Mouse (Mus musculus) adrenal gland, adult (tissue): Measurements from ENCODE around the gene Dis3.
A peak's percentile ranks its signal among the peaks of the same experiment; 100 is the strongest.

Experiments used
- DNase-seq, 2 experiments: peaks; one replicate each; pipeline ENCODE4 v3.0.0; 2022 to 2023; ENCODE audit warnings: low spot score in 1 of 2; ENCODE audit not compliant: inconsistent age in 2 of 2

Dis3 gene

DNA sequence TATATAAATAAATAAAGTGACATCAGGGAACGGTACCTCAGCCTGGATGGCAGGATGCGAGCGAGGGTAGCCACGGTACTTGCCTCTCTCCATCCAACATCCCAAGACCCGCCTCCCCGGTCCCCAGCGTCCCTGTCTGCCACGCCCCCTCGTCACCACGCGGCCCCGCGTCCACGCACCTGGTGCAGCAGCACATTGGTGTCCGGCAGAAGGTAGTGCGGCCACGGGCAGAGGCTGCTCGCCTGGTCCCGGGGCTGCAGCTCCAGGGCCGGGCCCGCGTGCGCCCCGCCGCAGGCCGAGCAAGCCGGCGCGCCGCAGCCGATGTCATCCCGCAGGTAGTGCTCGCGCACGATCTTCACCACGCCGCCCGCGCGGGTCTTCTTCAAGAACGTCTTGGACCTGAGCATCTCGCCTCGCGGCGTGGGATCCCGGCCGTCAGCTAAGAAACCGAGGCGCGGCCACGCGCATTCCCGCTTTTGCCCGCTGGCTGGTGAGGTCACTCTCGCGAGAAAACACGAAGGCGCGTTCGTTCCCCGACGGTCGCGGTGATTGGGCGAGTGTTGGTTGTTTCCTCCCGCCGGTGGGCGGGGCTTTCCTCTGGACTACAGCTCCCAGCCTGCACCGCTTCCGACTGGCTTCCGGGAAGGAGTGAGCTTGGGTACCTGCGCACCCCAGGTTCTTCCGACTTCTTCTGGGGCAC lies at the start of gene Dis3, which contains the start of gene Pibf1:
Gene Dis3 (minus strand): TSS at position 504 of the 700 bp plus-strand sequence.
Gene Pibf1 (plus strand): TSS at position 158 of the 700 bp plus-strand sequence.
- DNase-seq = peak; percentile 99

DNA sequence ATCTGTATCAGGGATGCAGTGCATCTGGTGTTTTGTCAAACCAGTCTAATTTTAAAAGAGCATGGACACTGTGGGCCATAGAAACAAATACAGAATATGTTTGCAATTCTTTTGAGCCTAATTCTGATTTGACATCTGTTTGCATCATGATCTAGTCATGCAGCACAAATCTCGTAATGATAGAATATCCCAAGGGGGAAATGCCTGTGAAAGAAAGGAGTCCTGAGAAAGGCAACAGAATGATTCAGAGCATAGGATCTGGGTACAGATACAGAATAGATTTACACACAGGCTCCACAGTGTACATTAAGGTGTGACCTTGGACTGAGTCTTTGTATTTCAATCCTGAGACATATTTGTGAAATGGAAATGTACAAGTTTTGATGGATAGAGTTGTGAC lies 47.3 kb upstream of the Dis3 start:
- no peak for DNase-seq

GRCm38 (mm10) chr14:99141786-99142633 lies 42.4 kb upstream of the Dis3 start:
- peak; percentile 72 to 91 for DNase-seq

DNA sequence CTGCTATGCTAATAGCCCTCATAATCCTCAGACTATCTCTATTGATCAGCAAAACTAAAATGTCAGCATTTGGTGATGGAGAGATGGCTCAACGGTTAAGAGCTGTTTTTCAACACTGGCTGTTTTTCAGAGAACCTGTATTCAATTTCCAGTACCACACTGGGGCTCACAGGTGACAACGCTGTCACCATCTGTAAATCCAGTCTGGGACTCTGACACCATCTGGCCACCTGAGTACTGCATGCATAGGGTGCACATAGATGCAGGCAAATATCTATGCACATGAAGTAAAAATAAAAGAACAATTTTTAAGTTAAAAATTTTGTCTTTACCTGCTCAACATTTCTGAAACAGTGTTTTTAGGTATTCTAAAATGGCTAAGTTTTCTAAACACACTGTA lies 40.5 kb upstream of the Dis3 start:
- no peak for DNase-seq

GRCm38 (mm10) chr14:99136297-99136696 lies 36.7 kb upstream of the Dis3 start:
- DNase-seq = no peak

GRCm38 (mm10) chr14:99135761-99136160 lies 36.2 kb upstream of the Dis3 start:
- DNase-seq = no peak

DNA sequence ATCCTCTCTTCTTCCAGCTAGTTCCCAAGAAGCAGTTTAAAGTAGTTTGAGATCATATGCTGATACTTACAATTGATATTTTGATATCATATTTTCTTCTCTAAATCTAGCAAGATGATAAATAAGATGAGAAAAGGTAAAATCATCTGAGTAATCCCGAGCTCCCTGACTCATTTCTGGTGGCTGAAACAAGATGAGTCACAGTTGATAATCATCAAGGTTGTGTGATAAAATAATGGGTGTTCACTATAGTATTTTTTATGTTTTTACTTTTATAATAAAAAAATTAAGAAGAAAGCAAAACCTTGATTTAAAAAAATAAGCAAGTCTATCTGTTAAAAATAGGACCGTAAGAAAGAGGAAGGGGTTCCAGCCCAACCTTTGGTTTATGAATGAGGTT lies 34.5 kb upstream of the Dis3 start:
- DNase-seq = peak in 1 of 2 experiments; percentile 54

- no peak for DNase-seq
Measured at GRCm38 (mm10) chr14:99129050-99129449, 29.5 kb upstream of the Dis3 start.

GRCm38 (mm10) chr14:99127509-99127908 lies 27.9 kb upstream of the Dis3 start:
- DNase-seq = no peak

GRCm38 (mm10) chr14:99126713-99127112 lies 27.1 kb upstream of the Dis3 start:
- peak in 1 of 2 experiments; percentile 58 for DNase-seq

- DNase-seq = peak; percentile 28 to 68
Measured at GRCm38 (mm10) chr14:99124076-99124475, 24.5 kb upstream of the Dis3 start.

GRCm38 (mm10) chr14:99121584-99122339 lies 22.2 kb upstream of the Dis3 start:
- DNase-seq = no peak

DNA sequence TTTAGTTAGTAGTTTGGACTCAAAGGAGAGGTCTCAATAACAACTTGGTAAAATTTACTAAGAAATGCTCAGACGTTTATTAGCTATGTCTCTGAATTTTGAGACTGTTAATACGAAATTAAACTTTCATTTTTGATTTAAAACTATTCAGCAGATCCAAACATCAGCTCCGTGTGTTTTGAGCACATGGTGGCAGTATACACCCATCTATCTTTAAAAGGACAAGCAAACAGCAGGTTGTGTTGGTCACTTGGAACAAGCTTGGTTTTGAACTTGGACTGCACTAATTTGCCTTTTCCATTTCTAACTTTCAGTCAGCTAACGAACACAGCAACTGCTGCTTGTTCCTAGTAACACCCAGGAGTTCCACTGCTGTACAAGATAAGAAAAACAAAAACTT lies 18.0 kb upstream of the Dis3 start:
- DNase-seq = peak in 1 of 2 experiments; percentile 69

DNA sequence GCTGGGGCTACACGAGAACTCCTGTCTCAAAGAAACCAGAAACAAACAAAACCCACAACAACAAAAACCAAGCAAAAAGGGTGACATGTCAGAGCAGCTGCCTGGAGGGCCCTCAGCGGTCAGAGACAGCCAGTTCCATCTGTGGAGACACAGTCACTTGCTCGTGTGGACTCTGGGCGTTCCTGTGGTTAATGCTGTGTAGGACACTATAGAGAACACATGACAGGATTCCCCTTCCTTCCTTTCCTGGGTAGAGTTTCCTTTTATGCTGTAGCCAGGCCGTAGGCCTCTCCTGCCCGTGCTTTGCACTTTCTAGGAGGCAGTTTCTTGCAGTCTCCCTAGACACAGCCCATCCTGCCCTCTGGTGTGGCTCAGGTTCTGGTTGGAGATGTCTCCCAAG lies 9.2 kb upstream of the Dis3 start:
- no peak for DNase-seq

GRCm38 (mm10) chr14:99107631-99108187 lies 8.1 kb upstream of the Dis3 start:
- DNase-seq = no peak

GRCm38 (mm10) chr14:99106671-99107070 lies 7.1 kb upstream of the Dis3 start:
- DNase-seq = no peak

DNA sequence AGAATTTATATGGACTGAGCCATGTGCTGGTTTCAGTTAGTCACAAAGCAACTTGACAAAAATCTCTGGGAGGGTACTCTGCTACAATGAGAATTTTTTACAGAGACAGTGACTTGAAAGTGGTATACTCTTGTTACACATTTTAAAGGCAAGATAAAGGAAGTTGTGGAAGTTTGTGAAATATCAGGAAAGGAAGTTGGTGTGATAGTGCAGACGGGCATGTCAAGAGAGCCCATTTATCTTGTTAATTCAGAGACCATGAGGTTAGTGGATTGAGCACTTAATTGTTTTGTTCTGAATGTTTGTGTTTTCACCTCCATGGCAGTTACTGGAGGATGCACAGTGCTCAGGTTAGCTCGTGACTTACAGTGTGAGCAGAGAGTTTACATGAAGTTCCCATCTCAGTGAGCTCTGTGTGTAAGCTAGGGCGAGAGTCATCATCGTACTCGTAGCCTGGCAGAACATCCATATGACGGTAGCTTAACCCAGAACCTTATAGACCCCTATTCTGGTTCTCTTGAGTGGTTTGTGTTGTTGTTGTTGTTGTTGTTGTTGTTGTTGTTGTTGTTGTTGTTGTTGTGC lies 5.1 kb upstream of the Dis3 start:
- DNase-seq = no peak

DNA sequence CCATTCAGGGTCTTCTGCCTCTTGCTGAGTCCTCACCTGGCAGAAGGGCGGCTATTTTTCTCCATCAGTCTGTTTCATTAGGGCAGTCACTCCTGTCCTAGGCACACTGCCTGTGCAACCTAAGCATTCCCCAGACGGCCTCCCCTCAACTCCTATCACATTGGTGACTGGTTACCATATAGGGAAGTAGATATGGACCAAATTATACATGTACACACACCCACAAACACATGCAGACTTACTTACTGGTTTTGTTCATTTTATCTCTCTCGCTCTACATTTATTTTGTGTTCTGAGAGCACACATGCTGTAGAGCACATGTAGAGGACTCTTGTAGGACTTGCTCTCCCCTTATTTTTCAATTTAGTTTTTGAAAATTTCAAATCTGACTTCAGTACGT lies 3.5 kb upstream of the Dis3 start:
- no peak for DNase-seq

DNA sequence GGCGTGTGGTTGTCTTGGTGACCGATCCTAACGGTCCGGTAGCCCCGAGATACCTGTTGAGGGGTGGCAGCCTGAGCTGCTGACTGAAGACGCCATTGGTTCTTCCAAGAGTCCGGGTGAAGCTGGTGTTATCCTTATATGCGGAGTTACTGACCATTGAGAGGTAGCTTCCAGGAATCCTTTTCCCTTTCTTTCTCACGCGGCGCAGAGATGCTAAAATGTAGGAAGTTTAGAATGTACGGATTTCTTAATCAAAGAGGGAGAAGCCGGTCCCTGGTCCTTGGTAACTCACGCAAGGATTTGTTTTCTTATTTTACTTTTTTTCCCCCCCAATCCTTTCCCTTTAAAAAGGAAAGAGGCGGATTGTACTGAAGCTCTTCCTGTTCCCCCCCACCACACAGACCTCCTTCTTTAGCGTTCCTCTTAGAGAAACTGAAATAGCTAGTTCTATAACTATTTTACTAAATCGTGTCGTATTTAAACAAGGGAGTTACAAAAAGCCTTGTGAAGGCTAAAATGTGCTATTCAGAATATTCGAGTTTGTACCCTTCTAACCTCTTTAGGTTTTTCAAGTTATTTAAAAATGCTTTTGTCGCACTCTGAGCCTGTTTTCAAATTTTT lies 507 bp upstream of the Dis3 start:
- DNase-seq = no peak

DNA sequence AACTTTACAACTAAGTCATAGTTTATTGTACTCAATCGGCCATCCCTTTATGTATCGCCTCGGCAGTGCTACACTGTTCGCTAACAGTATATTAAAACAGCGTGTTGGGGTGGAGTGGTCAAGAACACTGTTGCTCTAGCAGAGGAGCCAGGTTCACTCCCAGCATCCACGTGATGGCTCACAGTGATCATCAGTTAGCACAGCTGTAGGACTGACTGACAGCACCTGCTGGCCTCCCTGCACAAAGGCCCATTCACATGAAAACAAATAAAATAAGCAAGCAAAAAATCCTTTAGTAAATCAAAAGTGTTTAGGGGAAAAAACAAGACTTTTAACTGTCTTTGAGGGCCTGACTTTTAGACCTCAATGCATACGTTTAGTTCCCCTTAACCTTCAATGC lies 10.6 kb downstream of the Dis3 start:
- no peak for DNase-seq
